Mouse (Mus musculus) C2C12 (cell line): ENCODE data around the gene Pld4.

Experiments
- CEBPB ChIP-seq: IDR thresholded peaks from one replicate; pipeline ENCODE4 v1.6.1; 2011; ENCODE audit warnings: low read depth, mild to moderate bottlenecking, control low read depth, moderate library complexity
- CTCF ChIP-seq: IDR thresholded peaks from one replicate; pipeline ENCODE4 v1.5.1; 2011; ENCODE audit not compliant: control insufficient read depth, insufficient read depth, insufficient read length
- MAX ChIP-seq: IDR thresholded peaks from one replicate; pipeline ENCODE4 v1.6.1; 2011; ENCODE audit warnings: mild to moderate bottlenecking, control low read depth
- MYOD1 ChIP-seq: IDR thresholded peaks from one replicate; pipeline ENCODE4 v1.6.1; 2011; ENCODE audit warnings: low read depth; ENCODE audit not compliant: control insufficient read depth, insufficient read length
- MYOG ChIP-seq: IDR thresholded peaks from one replicate; pipeline ENCODE4 v1.6.1; 2011; ENCODE audit not compliant: control insufficient read depth, insufficient read length; ENCODE audit errors: extremely low read depth
- USF1 ChIP-seq: IDR thresholded peaks from one replicate; pipeline ENCODE4 v1.6.1; 2011; ENCODE audit warnings: low read depth, mild to moderate bottlenecking, control low read depth, moderate library complexity

- no peak for TF ChIP-seq CTCF
- TF ChIP-seq USF1 = no peak
- no peak for TF ChIP-seq MYOG
- TF ChIP-seq CEBPB = no peak
- no peak for TF ChIP-seq MAX
- TF ChIP-seq MYOD1 = no peak
Observed at GRCm38 (mm10) chr12:112723028-112723330, 37.5 kb upstream of the Pld4 start.
